Mouse (Mus musculus) MEL (cell line): ENCODE measurements around the gene Fam43b. TPM values are rescaled to one million over a fixed set of nuclear protein-coding genes. Genes with fewer than 3 reads are reported as not detected.
A peak's percentile ranks its signal among the peaks of the same experiment; 100 is the strongest.
"Not testable (repeated sequence)": the region's sequence is repeated elsewhere in the genome, so short reads cannot be mapped to it uniquely, and the experiment has no call there.

Experiments
- DNase-seq: peaks from one replicate; pipeline ENCODE4 v3.0.0; 2011; ENCODE audit warnings: low read depth, low spot score
- H3K27ac ChIP-seq: 2 replicates; pipeline ENCODE4 v1.5.1; 2012; ENCODE audit warnings: low read depth, mild to moderate bottlenecking, control low read depth, low read length, moderate library complexity; ENCODE audit not compliant: control insufficient read depth
- H3K27me3 ChIP-seq, 2 experiments: fragments of 150-350 bp in 1 of 2; sonication (generic) in 1 of 2; 2 replicates each; pipeline ENCODE4 v1.6.1; 2012; ENCODE audit warnings: low read length in 2 of 2, mild to moderate bottlenecking in 2 of 2, improper control_type of control experiment in 1 of 2, moderate library complexity in 1 of 2; ENCODE audit not compliant: insufficient read depth in 2 of 2, control insufficient read depth in 1 of 2
- H3K36me3 ChIP-seq, 2 experiments: 2 replicates each; pipeline ENCODE4 v1.6.1; 2012 to 2014; ENCODE audit warnings: low read length in 2 of 2, improper control_type of control experiment in 1 of 2, inconsistent platforms in 1 of 2, mild to moderate bottlenecking in 1 of 2; ENCODE audit not compliant: insufficient read depth in 2 of 2, control insufficient read depth in 1 of 2
- H3K4me1 ChIP-seq, 2 experiments: fragments of 150-350 bp in 1 of 2; sonication (generic) in 1 of 2; 2 replicates each; pipeline ENCODE4 v1.6.1; 2012; ENCODE audit warnings: low read length in 2 of 2, improper control_type of control experiment in 1 of 2, mild to moderate bottlenecking in 1 of 2; ENCODE audit not compliant: insufficient read depth in 2 of 2, control insufficient read depth in 1 of 2
- H3K4me3 ChIP-seq, 2 experiments: fragments of 150-350 bp in 1 of 2; sonication (generic) in 1 of 2; 2 replicates each; pipeline ENCODE4 v1.5.1; 2012; ENCODE audit warnings: low read depth in 2 of 2, low read length in 2 of 2, mild to moderate bottlenecking in 2 of 2, moderate library complexity in 2 of 2, control low read depth in 1 of 2, improper control_type of control experiment in 1 of 2; ENCODE audit not compliant: control insufficient read depth in 1 of 2, insufficient read depth in 1 of 2
- H3K79me2 ChIP-seq: 2 replicates; pipeline ENCODE4 v1.6.1; 2012; ENCODE audit warnings: mild to moderate bottlenecking, low read length, moderate library complexity; ENCODE audit not compliant: control insufficient read depth, poor library complexity, insufficient read depth
- H3K9ac ChIP-seq: 2 replicates; pipeline ENCODE4 v1.6.1; 2012; ENCODE audit warnings: low read depth, mild to moderate bottlenecking, control low read depth, low read length, moderate library complexity; ENCODE audit not compliant: control insufficient read depth, poor library complexity, severe bottlenecking
- H3K9me3 ChIP-seq: fragments of 150-350 bp; sonication (generic); replicated peaks from 2 replicates; pipeline ENCODE4 v1.6.1; 2012; ENCODE audit warnings: mild to moderate bottlenecking, low read length, improper control_type of control experiment, moderate library complexity; ENCODE audit not compliant: insufficient read depth
- CHD1 ChIP-seq: IDR thresholded peaks from 2 replicates; pipeline ENCODE4 v1.6.1; 2012; ENCODE audit warnings: low read depth, mild to moderate bottlenecking, inconsistent platforms, low read length, improper control_type of control experiment
- CTCF ChIP-seq, 3 experiments: IDR thresholded peaks in 2 of 3; conservative IDR thresholded peaks in 1 of 3; 2 replicates each; pipeline ENCODE4 v1.5.1; 2011 to 2012; ENCODE audit warnings: low read length in 3 of 3, low read depth in 2 of 3, mild to moderate bottlenecking in 2 of 3, improper control_type of control experiment in 1 of 3, inconsistent platforms in 1 of 3, mixed read lengths in 1 of 3, moderate library complexity in 1 of 3; ENCODE audit not compliant: control insufficient read depth in 1 of 3, insufficient read depth in 1 of 3, poor library complexity in 1 of 3, severe bottlenecking in 1 of 3
- ELF1 ChIP-seq: IDR thresholded peaks from 2 replicates; pipeline ENCODE4 v1.6.1; 2014; ENCODE audit warnings: low read depth, mild to moderate bottlenecking, inconsistent platforms, low read length, improper control_type of control experiment, moderate library complexity
- EP300 ChIP-seq, 2 experiments: IDR thresholded peaks; 2 replicates each; pipeline ENCODE4 v1.6.1; 2011; ENCODE audit warnings: improper control_type of control experiment in 2 of 2, low read length in 2 of 2, low read depth in 1 of 2, mild to moderate bottlenecking in 1 of 2
- GATA1 ChIP-seq: IDR thresholded peaks from 2 replicates; pipeline ENCODE4 v1.6.1; 2011; ENCODE audit warnings: low read depth, low read length, improper control_type of control experiment
- HCFC1 ChIP-seq: IDR thresholded peaks from 2 replicates; pipeline ENCODE4 v1.6.1; 2012; ENCODE audit warnings: low read depth, mild to moderate bottlenecking, inconsistent platforms, low read length, improper control_type of control experiment, moderate library complexity
- KAT2A ChIP-seq: conservative IDR thresholded peaks from 2 replicates; pipeline ENCODE4 v1.6.1; 2012; ENCODE audit warnings: low read depth, low read length, improper control_type of control experiment, inconsistent platforms
- MAFK ChIP-seq: IDR thresholded peaks from 2 replicates; pipeline ENCODE4 v1.6.1; 2011; ENCODE audit warnings: low read depth, mild to moderate bottlenecking, low read length, improper control_type of control experiment, borderline replicate concordance
- MAX ChIP-seq: IDR thresholded peaks from 2 replicates; pipeline ENCODE4 v1.6.1; 2011; ENCODE audit warnings: low read length, improper control_type of control experiment
- MEF2A ChIP-seq: IDR thresholded peaks from 2 replicates; pipeline ENCODE4 v1.6.1; 2014; ENCODE audit warnings: low read depth, mild to moderate bottlenecking, inconsistent platforms, low read length, improper control_type of control experiment; ENCODE audit not compliant: poor library complexity, insufficient replicate concordance, severe bottlenecking; ENCODE audit errors: extremely low read depth
- MYB ChIP-seq: IDR thresholded peaks from 2 replicates; pipeline ENCODE4 v1.6.1; 2011; ENCODE audit warnings: mild to moderate bottlenecking, low read depth, low read length, improper control_type of control experiment
- POLR2A ChIP-seq, 2 experiments: IDR thresholded peaks; 2 replicates each; pipeline ENCODE4 v1.6.1; 2011 to 2012; ENCODE audit warnings: low read length in 2 of 2, mild to moderate bottlenecking in 2 of 2, control low read depth in 1 of 2, improper control_type of control experiment in 1 of 2, low read depth in 1 of 2, moderate library complexity in 1 of 2; ENCODE audit not compliant: control insufficient read depth in 1 of 2, insufficient read depth in 1 of 2, poor library complexity in 1 of 2
- POLR2AphosphoS5 ChIP-seq: IDR thresholded peaks from 2 replicates; pipeline ENCODE4 v1.6.1; 2012; ENCODE audit warnings: low read depth, borderline replicate concordance, mild to moderate bottlenecking, inconsistent platforms, low read length, moderate library complexity, mixed read lengths
- RAD21 ChIP-seq: IDR thresholded peaks from 2 replicates; pipeline ENCODE4 v1.6.1; 2011; ENCODE audit warnings: mild to moderate bottlenecking, low read depth, low read length, improper control_type of control experiment
- RCOR1 ChIP-seq: IDR thresholded peaks from 2 replicates; pipeline ENCODE4 v1.6.1; 2012; ENCODE audit warnings: low read depth, mild to moderate bottlenecking, inconsistent platforms, low read length, improper control_type of control experiment
- SIN3A ChIP-seq: IDR thresholded peaks from 2 replicates; pipeline ENCODE4 v1.6.1; 2012; ENCODE audit warnings: low read length, improper control_type of control experiment, inconsistent platforms
- SMC3 ChIP-seq: IDR thresholded peaks from 2 replicates; pipeline ENCODE4 v1.6.1; 2011; ENCODE audit warnings: low read depth, low read length, improper control_type of control experiment
- TAL1 ChIP-seq: IDR thresholded peaks from 2 replicates; pipeline ENCODE4 v1.6.1; 2012; ENCODE audit warnings: mild to moderate bottlenecking, inconsistent platforms, low read length, moderate library complexity, mixed read lengths
- TBP ChIP-seq: IDR thresholded peaks from 2 replicates; pipeline ENCODE4 v1.8.0; 2011; ENCODE audit warnings: low read depth, low read length, improper control_type of control experiment
- TCF12 ChIP-seq: IDR thresholded peaks from 2 replicates; pipeline ENCODE4 v1.6.1; 2014; ENCODE audit warnings: low read depth, mild to moderate bottlenecking, inconsistent platforms, low read length, improper control_type of control experiment, moderate library complexity
- UBTF ChIP-seq: IDR thresholded peaks from 2 replicates; pipeline ENCODE4 v1.6.1; 2012; ENCODE audit warnings: low read depth, mild to moderate bottlenecking, inconsistent platforms, low read length, improper control_type of control experiment, moderate library complexity, borderline replicate concordance; ENCODE audit not compliant: insufficient read depth
- USF1 ChIP-seq: IDR thresholded peaks from 2 replicates; pipeline ENCODE4 v1.6.1; 2014; ENCODE audit warnings: low read depth, mild to moderate bottlenecking, inconsistent platforms, low read length, improper control_type of control experiment, moderate library complexity
- ZC3H11A ChIP-seq: IDR thresholded peaks from 2 replicates; pipeline ENCODE4 v1.6.1; 2012; ENCODE audit warnings: low read depth, mild to moderate bottlenecking, inconsistent platforms, low read length, improper control_type of control experiment
- ZMIZ1 ChIP-seq: IDR thresholded peaks from 2 replicates; pipeline ENCODE4 v1.6.1; 2012; ENCODE audit warnings: low read depth, mild to moderate bottlenecking, inconsistent platforms, low read length, improper control_type of control experiment, moderate library complexity
- ZNF384 ChIP-seq: IDR thresholded peaks from 2 replicates; pipeline ENCODE4 v1.6.1; 2012; ENCODE audit warnings: low read depth, mild to moderate bottlenecking, inconsistent platforms, low read length, improper control_type of control experiment
- polyA plus RNA-seq, 2 experiments: library from polyadenylated mRNA; stranded (reverse) in 1 of 2; unstranded in 1 of 2; fragments of >175 nt in 1 of 2; fragments of >200 nt in 1 of 2; gene quantifications; 2 replicates each; pipeline versions ENCODE4 v1.2.1 to v1.2.4; 2012; ENCODE audit warnings: low replicate concordance in 2 of 2, low read depth in 1 of 2; ENCODE audit not compliant: insufficient read length in 2 of 2, insufficient read depth in 1 of 2, missing spikeins in 1 of 2
- total RNA-seq: library from RNA; depleted of rRNA; stranded (reverse); fragments of 300-350 nt; gene quantifications from 2 replicates; pipeline ENCODE4 v1.2.3, GENCODE M21; 2012

Gene Fam43b
- total and polyA plus RNA-seq, 3 experiments = not detected

DNA sequence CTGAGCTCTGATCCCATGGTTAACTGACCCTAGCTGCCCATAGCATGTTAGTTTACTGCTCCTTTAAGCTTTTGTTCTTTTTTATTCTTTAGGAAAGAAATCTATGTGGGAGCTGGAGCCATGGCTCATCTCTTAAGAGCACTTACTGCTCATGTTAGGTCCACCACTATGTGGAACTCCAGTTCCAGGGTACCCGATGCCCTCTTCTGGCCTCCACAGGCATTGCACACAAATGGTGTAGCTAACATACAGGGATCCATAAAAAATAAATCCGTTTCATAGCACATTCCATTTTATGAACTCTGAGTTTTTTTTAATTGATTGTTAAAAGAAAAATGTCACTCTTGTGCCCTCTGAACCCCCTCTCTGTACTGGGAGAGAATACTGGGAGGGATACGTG, 33.5 kb upstream of the Fam43b start:
- no peaks in the 10 kb centered on the region for H3K27me3 ChIP-seq
- DNase-seq = peak; percentile 78
- H3K36me3 ChIP-seq = peaks cover 0 to 12% of the 10 kb centered on the region in 2 experiments; a peak in 2 of 4 replicates
- H3K79me2 ChIP-seq = peaks cover 4% of the 10 kb centered on the region
- H3K27ac ChIP-seq = no peak overlapping the region
- TF ChIP-seq MEF2A (no peak), TAL1 (no peak), SMC3 (peak; percentile 58), UBTF (no peak), CHD1 (no peak), HCFC1 (no peak), CTCF (IDR thresholded peaks at IDR 0.05 in 2 of 3, conservative IDR thresholded peaks at IDR 0.05 in 1 of 3; ENCODE audit: control insufficient read depth in 1 of 3, insufficient read depth in 1 of 3, low read depth in 2 of 3, low read length in 3 of 3, poor library complexity in 1 of 3, severe bottlenecking in 1 of 3) (peak; percentile 63 to 74 (median 66)), POLR2AphosphoS5 (no peak), RCOR1 (no peak), EP300 (IDR thresholded peaks at IDR 0.05; ENCODE audit: low read depth in 1 of 2, low read length in 2 of 2) (no peak), MYB (no peak), ZNF384 (no peak), ZC3H11A (no peak), POLR2A (IDR thresholded peaks at IDR 0.05; ENCODE audit: control insufficient read depth in 1 of 2, insufficient read depth in 1 of 2, low read depth in 1 of 2, low read length in 2 of 2, poor library complexity in 1 of 2) (no peak), ZMIZ1 (no peak), KAT2A (no peak), RAD21 (peak; percentile 48), MAX (no peak)
- TF ChIP-seq, all 39 proteins: peak for 3
- Histone ChIP-seq H3K4me3 (no peak overlapping the region), H3K4me1 (peaks cover 6 to 24% of the 10 kb centered on the region in 2 experiments), H3K9ac (no peak overlapping the region), H3K9me3 (no peaks in the 10 kb centered on the region)

DNA sequence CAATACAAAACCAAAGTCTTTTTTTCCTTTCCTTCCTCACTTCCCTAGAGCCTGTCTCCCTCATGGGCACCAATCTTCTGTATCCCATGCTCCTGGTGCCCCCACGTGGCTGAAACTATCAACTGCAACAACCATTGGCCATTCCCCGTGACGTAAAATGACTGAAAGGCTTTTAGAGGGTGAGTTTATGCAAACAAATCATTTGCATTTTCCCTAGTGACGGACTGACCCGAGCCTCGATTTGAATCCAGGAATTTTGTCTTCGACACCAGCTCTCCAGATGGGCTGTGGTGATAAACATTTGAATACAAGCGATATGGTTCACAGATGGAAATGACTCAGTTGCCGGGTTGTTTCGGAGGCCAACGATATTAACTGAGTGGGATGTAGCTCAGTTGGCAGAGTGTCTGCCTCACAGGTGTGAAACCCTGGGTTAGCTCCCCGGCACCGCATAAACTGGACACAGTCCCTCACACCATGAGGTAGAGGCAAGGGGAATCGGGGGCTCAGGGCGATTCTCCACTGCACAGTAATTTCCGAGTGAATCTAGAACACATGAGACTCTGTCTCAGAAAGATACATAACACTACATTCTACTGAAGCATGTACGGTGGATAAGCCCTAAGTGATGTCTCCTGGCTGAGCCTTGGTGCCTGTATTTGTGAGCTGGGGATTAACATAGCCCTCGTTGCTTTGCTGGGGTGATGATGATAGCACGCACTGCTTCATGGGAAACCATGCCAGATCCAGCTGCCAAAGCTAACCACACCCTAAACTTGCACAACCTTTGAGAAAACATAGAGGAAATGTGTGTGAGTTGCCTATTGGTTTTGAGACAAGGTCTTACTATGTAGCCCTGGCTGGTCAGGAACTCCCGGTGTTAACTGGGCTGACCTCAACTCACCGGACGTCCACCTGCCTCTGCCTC, 30.7 kb upstream of the Fam43b start:
- no peaks in the 10 kb centered on the region for H3K79me2 ChIP-seq
- H3K9ac ChIP-seq = peak overlapping the region; percentile 48
- peaks cover 0 to under 1% of the 10 kb centered on the region in 2 experiments; a peak in 2 of 4 replicates for H3K36me3 ChIP-seq
- H3K27me3 ChIP-seq = peaks cover 0 to 2% of the 10 kb centered on the region in 2 experiments; a peak in 1 of 4 replicates
- H3K27ac ChIP-seq = peak overlapping the region; percentile 28; the same call in 1 of the 2 replicates
- TF ChIP-seq SIN3A (0 out of 2 replicates have a peak, but pooled peaks have one; percentile 10), MAX (peak; percentile 26; the same call in 1 of the 2 replicates), TAL1 (peak; percentile 34), CHD1 (no peak), TBP (no peak), ELF1 (no peak), HCFC1 (no peak), RAD21 (peak; percentile 60), USF1 (peak; percentile 32; the same call in 1 of the 2 replicates), GATA1 (peak; percentile 53; the same call in 1 of the 2 replicates), TCF12 (peak; percentile 33; the same call in 1 of the 2 replicates), SMC3 (peak; percentile 65), ZC3H11A (peak; percentile 40), CTCF (IDR thresholded peaks at IDR 0.05 in 2 of 3, conservative IDR thresholded peaks at IDR 0.05 in 1 of 3; ENCODE audit: control insufficient read depth in 1 of 3, insufficient read depth in 1 of 3, low read depth in 2 of 3, low read length in 3 of 3, poor library complexity in 1 of 3, severe bottlenecking in 1 of 3) (peak; percentile 50 to 67 (median 65)), MAFK (no peak)
- no peaks in the 10 kb centered on the region for H3K9me3 ChIP-seq
- DNase-seq = peak; percentile 84
- peaks cover 1 to 10% of the 10 kb centered on the region in 2 experiments for H3K4me1 ChIP-seq
- peak overlapping the region; percentile 49 to 54 for H3K4me3 ChIP-seq

DNA sequence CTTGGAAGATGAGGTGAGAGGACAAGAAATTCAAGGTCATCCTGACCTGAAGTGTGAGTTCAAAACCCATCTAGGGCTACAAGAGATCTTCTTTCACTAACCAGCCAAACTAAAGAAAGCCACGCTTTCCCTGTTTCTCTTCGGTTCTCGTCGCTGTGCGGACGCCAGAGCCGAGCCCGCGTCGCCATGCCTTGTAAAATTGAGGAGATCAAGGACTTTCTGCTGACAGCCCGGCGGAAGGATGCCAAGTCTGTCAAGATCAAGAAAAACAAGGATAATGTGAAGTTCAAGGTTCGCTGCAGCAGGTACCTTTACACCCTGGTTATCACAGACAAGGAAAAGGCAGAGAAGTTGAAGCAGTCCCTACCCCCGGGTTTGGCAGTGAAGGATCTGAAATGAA, 29.3 kb upstream of the Fam43b start:
- H3K9me3 ChIP-seq, H3K27ac ChIP-seq, H3K9ac ChIP-seq, H3K27me3 ChIP-seq, H3K4me3 ChIP-seq, H3K4me1 ChIP-seq, DNase-seq, H3K79me2 ChIP-seq, H3K36me3 ChIP-seq: not testable (repeated sequence)
